Mouse (Mus musculus): ENCODE measurements around the gene Zfp362. TPM values are rescaled to one million over a fixed set of nuclear protein-coding genes. Genes with fewer than 3 reads are reported as not detected.
A peak's percentile ranks its signal among the peaks of the same experiment; 100 is the strongest.

Zfp362 gene
- total and polyA plus RNA-seq, 3 experiments: 9.7 to 70.1 (median 16.1) TPM

- no peak overlapping the region for H3K4me3 ChIP-seq (replicated peaks in 1 of 3; ENCODE audit: low read depth in 2 of 3, low read length in 2 of 3, poor library complexity in 1 of 3)
- H3K4me1 ChIP-seq (ENCODE audit: control insufficient read depth in 1 of 2, insufficient read depth in 2 of 2): peaks cover 6 to 29% of the 10 kb centered on the region in 2 experiments; a peak in 3 of 4 replicates
- peaks cover 24 to 46% of the 10 kb centered on the region in 2 experiments for H3K36me3 ChIP-seq (replicated peaks in 1 of 2; ENCODE audit: control insufficient read depth in 1 of 2, insufficient read depth in 1 of 2, low read length in 1 of 2)
- no peak overlapping the region for H3K4me2 ChIP-seq (ENCODE audit: insufficient read depth, low read depth, poor library complexity, severe bottlenecking)
- no peaks in the 10 kb centered on the region for H3K79me2 ChIP-seq (replicated peaks; ENCODE audit: control insufficient read depth, extremely low read depth, insufficient read depth, poor library complexity, severe bottlenecking)
- H3K9ac ChIP-seq (ENCODE audit: insufficient read depth, low read depth): no peak overlapping the region
- no peaks in the 10 kb centered on the region for H3K27me3 ChIP-seq (replicated peaks)
- dilution Hi-C loops (cut with MboI; ENCODE audit: extremely low pct_ligation_motif_present, extremely low pct_unique_long_range_greater_than_20kb, low sequenced_read_pairs): no loop called here
- TF ChIP-seq CHD2 (IDR thresholded peaks at IDR 0.05; ENCODE audit: low read length) (no peak), ELF1 (IDR thresholded peaks at IDR 0.05; ENCODE audit: low read depth, low read length) (no peak), CHD1 (IDR thresholded peaks at IDR 0.05; ENCODE audit: low read depth, low read length) (no peak), USF2 (conservative IDR thresholded peaks at IDR 0.05; ENCODE audit: low read depth, low read length) (0 out of 2 replicates have a peak, but pooled peaks have one; percentile 4), ZNF384 (IDR thresholded peaks at IDR 0.05; ENCODE audit: low read depth, low read length) (no peak), RCOR1 (conservative IDR thresholded peaks at IDR 0.05; ENCODE audit: low read depth, low read length) (no peak), POLR2AphosphoS2 (IDR thresholded peaks at IDR 0.05; ENCODE audit: low read depth, low read length) (no peak), NELFE (IDR thresholded peaks at IDR 0.05; ENCODE audit: low read depth, low read length) (no peak)
- in situ Hi-C loops (cut with MboI; ENCODE audit: low pct_ligation_motif_present, low pct_unique_long_range_greater_than_20kb, low sequenced_read_pairs): no loop called here
- peaks cover 12% of the 10 kb centered on the region for H3K9me3 ChIP-seq (replicated peaks; ENCODE audit: low read length)
- DNase-seq (ENCODE audit: extremely low read depth): no peak
- no peak overlapping the region for H3K27ac ChIP-seq (ENCODE audit: insufficient read depth, low read depth)
These were observed 35.1 kb downstream of the Zfp362 start for GRCm38 (mm10) chr4:128770698-128771097.

- dilution Hi-C loops (cut with MboI; ENCODE audit: extremely low pct_ligation_motif_present, extremely low pct_unique_long_range_greater_than_20kb, low sequenced_read_pairs): no loop called here
These were observed 36.1 kb downstream of the Zfp362 start for GRCm38 (mm10) chr4:128769569-128770355.

GRCm38 (mm10) chr4:128768120-128768519 lies 37.7 kb downstream of the Zfp362 start:
- in situ Hi-C loops (cut with MboI; ENCODE audit: low pct_ligation_motif_present, low pct_unique_long_range_greater_than_20kb, low sequenced_read_pairs) (no loop called here), dilution Hi-C loops (cut with MboI; ENCODE audit: extremely low pct_ligation_motif_present, extremely low pct_unique_long_range_greater_than_20kb, low sequenced_read_pairs) (no loop called here)
- H3K27me3 ChIP-seq (replicated peaks): no peaks in the 10 kb centered on the region
- H3K9me3 ChIP-seq (replicated peaks; ENCODE audit: low read length): peaks cover 1% of the 10 kb centered on the region
- peaks cover 6 to 29% of the 10 kb centered on the region in 2 experiments; a peak in 3 of 4 replicates for H3K4me1 ChIP-seq (ENCODE audit: control insufficient read depth in 1 of 2, insufficient read depth in 2 of 2)
- TF ChIP-seq EP300 (IDR thresholded peaks at IDR 0.05; ENCODE audit: low read length): no peak
- no peak for TF ChIP-seq ZKSCAN1 (IDR thresholded peaks at IDR 0.05; ENCODE audit: borderline replicate concordance, low read depth, low read length)
- no peak for TF ChIP-seq ZMIZ1 (IDR thresholded peaks at IDR 0.05; ENCODE audit: low read depth, low read length)
- no peak for TF ChIP-seq TCF12 (IDR thresholded peaks at IDR 0.05; ENCODE audit: low read depth, low read length)
- no peak for TF ChIP-seq POLR2A (IDR thresholded peaks at IDR 0.05; ENCODE audit: low read depth, low read length)
- no peak for TF ChIP-seq USF2 (conservative IDR thresholded peaks at IDR 0.05; ENCODE audit: low read depth, low read length)
- TF ChIP-seq ZNF384 (IDR thresholded peaks at IDR 0.05; ENCODE audit: low read depth, low read length): no peak
- TF ChIP-seq ELF1 (IDR thresholded peaks at IDR 0.05; ENCODE audit: low read depth, low read length): no peak
- no peak for TF ChIP-seq JUND (conservative IDR thresholded peaks at IDR 0.05; ENCODE audit: low read depth, low read length)
- TF ChIP-seq SIN3A (IDR thresholded peaks at IDR 0.05; ENCODE audit: low read length): no peak
- no peak for TF ChIP-seq CHD2 (IDR thresholded peaks at IDR 0.05; ENCODE audit: low read length)
- no peak for TF ChIP-seq RAD21 (IDR thresholded peaks at IDR 0.05; ENCODE audit: low read depth, low read length)
- no peak for TF ChIP-seq NRF1 (IDR thresholded peaks at IDR 0.05; ENCODE audit: low read depth, low read length)
- no peak for TF ChIP-seq MAZ (IDR thresholded peaks at IDR 0.05; ENCODE audit: low read depth, low read length)
- TF ChIP-seq UBTF (IDR thresholded peaks at IDR 0.05; ENCODE audit: low read depth, low read length): no peak
- TF ChIP-seq GABPA (IDR thresholded peaks at IDR 0.05; ENCODE audit: insufficient replicate concordance, low read depth, low read length): no peak
- TF ChIP-seq RCOR1 (conservative IDR thresholded peaks at IDR 0.05; ENCODE audit: low read depth, low read length): no peak
- H3K27ac ChIP-seq (ENCODE audit: insufficient read depth, low read depth): no peak overlapping the region
- peaks cover 0 to 21% of the 10 kb centered on the region in 2 experiments for H3K36me3 ChIP-seq (replicated peaks in 1 of 2; ENCODE audit: control insufficient read depth in 1 of 2, insufficient read depth in 1 of 2, low read length in 1 of 2)
- DNase-seq (ENCODE audit: extremely low read depth): no peak
- no peak overlapping the region for H3K4me2 ChIP-seq (ENCODE audit: insufficient read depth, low read depth, poor library complexity, severe bottlenecking)
- H3K9ac ChIP-seq (ENCODE audit: insufficient read depth, low read depth): no peak overlapping the region
- no peaks in the 10 kb centered on the region for H3K79me2 ChIP-seq (replicated peaks; ENCODE audit: control insufficient read depth, extremely low read depth, insufficient read depth, poor library complexity, severe bottlenecking)
- H3K4me3 ChIP-seq (replicated peaks in 1 of 3; ENCODE audit: low read depth in 2 of 3, low read length in 2 of 3, poor library complexity in 1 of 3): no peak overlapping the region

More at GRCm38 (mm10) chr4:128769569-128770355, 36.1 kb downstream of the Zfp362 start:
- H3K27me3 ChIP-seq (replicated peaks): no peaks in the 10 kb centered on the region
- peaks cover 15 to 37% of the 10 kb centered on the region in 2 experiments for H3K36me3 ChIP-seq (replicated peaks in 1 of 2; ENCODE audit: control insufficient read depth in 1 of 2, insufficient read depth in 1 of 2, low read length in 1 of 2)
- H3K9me3 ChIP-seq (replicated peaks; ENCODE audit: low read length): peaks cover 4% of the 10 kb centered on the region
- DNase-seq (ENCODE audit: extremely low read depth): no peak
- H3K4me1 ChIP-seq (ENCODE audit: control insufficient read depth in 1 of 2, insufficient read depth in 2 of 2): peaks cover 6 to 29% of the 10 kb centered on the region in 2 experiments; a peak in 3 of 4 replicates
- no peak overlapping the region for H3K4me3 ChIP-seq (replicated peaks in 1 of 3; ENCODE audit: low read depth in 2 of 3, low read length in 2 of 3, poor library complexity in 1 of 3)
- no peak overlapping the region for H3K4me2 ChIP-seq (ENCODE audit: insufficient read depth, low read depth, poor library complexity, severe bottlenecking)
- H3K27ac ChIP-seq (ENCODE audit: insufficient read depth, low read depth): no peak overlapping the region
- H3K79me2 ChIP-seq (replicated peaks; ENCODE audit: control insufficient read depth, extremely low read depth, insufficient read depth, poor library complexity, severe bottlenecking): no peaks in the 10 kb centered on the region
- TF ChIP-seq POLR2AphosphoS2 (IDR thresholded peaks at IDR 0.05; ENCODE audit: low read depth, low read length): no peak
- in situ Hi-C loops (cut with MboI; ENCODE audit: low pct_ligation_motif_present, low pct_unique_long_range_greater_than_20kb, low sequenced_read_pairs): no loop called here
- no peak overlapping the region for H3K9ac ChIP-seq (ENCODE audit: insufficient read depth, low read depth)
